Mouse (Mus musculus) adrenal gland, postnatal 14 days (tissue): ENCODE data around the gene Eif4a3. TPM values are rescaled to one million over a fixed set of nuclear protein-coding genes. Genes with fewer than 3 reads are reported as not detected.
"Not testable (repeated sequence)": the region's sequence is repeated elsewhere in the genome, so short reads cannot be mapped to it uniquely, and the experiment has no call there.

Experiments
- DNase-seq: peaks from one replicate; pipeline ENCODE4 v3.0.0; 2021; ENCODE audit warnings: mixed read lengths
- total RNA-seq: library from RNA; stranded (reverse); gene quantifications from 2 replicates; pipeline ENCODE4 v1.2.3, GENCODE M21; 2021

Eif4a3 gene
- total RNA-seq, 1 experiment from 2014 or later, result 132 TPM

GRCm38 (mm10) chr11:119245543-119245942 lies 54.3 kb downstream of the Eif4a3 start:
- DNase-seq, result not testable (repeated sequence)

- no peak for DNase-seq
These were observed 60.4 kb downstream of the Eif4a3 start for GRCm38 (mm10) chr11:119239480-119239879.

Other genes starting within 250 kb of the Eif4a3 start
- 105 and 156 TPM in 2 replicates for gene Cbx4, start 213.9 kb downstream of the Eif4a3 start, total RNA-seq
- 18.1 and 18.7 TPM in 2 replicates for gene Tbc1d16, start 71.6 kb downstream of the Eif4a3 start, total RNA-seq
- 0.44 and 0.45 TPM in 2 replicates for gene Ccdc40, start 71.5 kb downstream of the Eif4a3 start, total RNA-seq
- 78.3 and 81.3 TPM in 2 replicates for gene Gaa, start 32.2 kb downstream of the Eif4a3 start, total RNA-seq
- gene Card14, start 7.7 kb upstream of the Eif4a3 start, total RNA-seq, result 0.30 and 0.38 TPM in 2 replicates
- gene Sgsh, start 55.4 kb upstream of the Eif4a3 start, total RNA-seq, result 14.8 and 15.7 TPM in 2 replicates
- gene Slc26a11, start 55.5 kb upstream of the Eif4a3 start, total RNA-seq, result 7.5 and 9.7 TPM in 2 replicates
- gene Rnf213, start 93.0 kb upstream of the Eif4a3 start, total RNA-seq, result 25.6 and 28.0 TPM in 2 replicates
- 19.7 and 22.4 TPM in 2 replicates for gene Endov, start 191.3 kb upstream of the Eif4a3 start, total RNA-seq
- gene Nptx1, start 247.7 kb upstream of the Eif4a3 start, total RNA-seq, result 3.3 and 4.1 TPM in 2 replicates